Mouse (Mus musculus): ENCODE data around the gene Jund.

GRCm38 (mm10) chr8:70674109-70674508 is 24.6 kb upstream of the Jund start:
- TF ChIP-seq POLR2A (IDR thresholded peaks at IDR 0.05; ENCODE audit: borderline replicate concordance, control insufficient read depth, low read depth, low read length) (no peak), CTCF (IDR thresholded peaks at IDR 0.05; ENCODE audit: control insufficient read depth, insufficient read depth, low read length) (no peak)

All from bone marrow, adult 2 months (tissue).